Mouse (Mus musculus): ENCODE measurements at regions not wholly inside any gene's neighbourhood (a gene's known extent, or its start where the extent isn't known, plus 50 kb on each side); places are given as distances from the start of the nearest gene placed in this dataset.

GRCm38 (mm10) chr11:32908723-32909411 is 84.5 kb upstream of the Smim23 start:
- DNase-seq (ENCODE audit: extremely low spot score), result no peak

- DNase-seq (ENCODE audit: extremely low spot score), result no peak
Observed at GRCm38 (mm10) chr11:32907520-32908233, 83.3 kb upstream of the Smim23 start.

GRCm38 (mm10) chr11:32903970-32904369 is 79.6 kb upstream of the Smim23 start:
- no peak for DNase-seq (ENCODE audit: extremely low spot score)

DNA sequence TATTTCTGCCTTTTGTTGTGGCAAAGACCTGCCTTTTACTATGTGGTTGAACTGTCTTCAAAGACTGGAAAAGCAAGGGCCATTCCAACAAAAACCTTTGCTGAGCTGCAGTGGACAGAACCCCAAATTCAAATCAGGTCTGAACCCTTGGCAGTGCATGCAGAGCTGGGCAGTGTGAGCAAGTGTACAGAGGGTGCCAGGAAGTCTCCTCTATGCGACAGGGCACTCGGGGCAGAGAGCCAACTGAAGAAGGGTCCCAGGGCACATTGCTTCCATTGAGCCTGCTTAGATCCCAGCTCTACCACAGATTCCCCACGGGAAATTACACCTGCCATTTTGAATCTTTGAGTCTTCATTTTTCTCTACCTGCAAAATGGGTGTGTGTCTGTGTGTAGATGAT is 79.0 kb upstream of the Smim23 start:
- no peak for DNase-seq (ENCODE audit: extremely low spot score)

DNA sequence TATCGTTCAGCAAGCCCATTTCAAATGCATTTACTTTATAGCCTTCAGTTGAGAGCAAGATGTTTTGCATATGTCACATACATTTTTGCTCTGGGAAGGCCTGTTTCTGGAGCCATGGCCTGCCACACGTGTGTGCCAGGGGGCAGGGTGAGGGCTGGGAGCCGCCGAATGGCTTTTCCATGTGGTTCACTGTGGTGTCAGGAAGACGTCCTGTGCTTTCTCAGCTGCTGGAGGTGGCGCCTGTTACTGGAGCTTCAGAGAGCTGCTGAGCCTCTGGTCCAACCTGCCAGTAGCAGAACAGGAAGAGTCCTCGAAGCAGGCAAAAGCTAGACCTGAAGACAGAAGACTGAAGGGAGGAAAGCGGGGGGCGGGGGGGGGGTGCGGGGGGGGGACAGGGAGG is 78.5 kb upstream of the Smim23 start:
- DNase-seq (ENCODE audit: extremely low spot score), result no peak

DNA sequence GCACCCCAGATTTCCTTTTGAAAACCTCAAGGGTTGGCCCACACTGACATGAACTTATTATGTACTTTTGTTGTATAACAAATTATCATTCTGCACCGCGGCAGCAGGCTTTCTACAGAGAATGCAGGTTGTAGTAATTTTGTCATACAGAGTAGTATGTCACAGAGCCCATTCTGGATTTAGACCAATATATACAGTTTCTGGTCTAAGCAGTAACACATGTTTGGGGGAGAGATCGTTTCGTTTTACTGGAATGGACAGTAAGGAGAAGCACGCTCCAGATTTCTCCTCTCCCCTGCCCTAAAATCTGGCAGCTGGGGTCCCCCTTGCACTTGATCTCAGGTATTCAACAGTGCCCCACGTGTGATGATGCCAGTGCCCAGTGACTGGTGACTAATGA is 76.0 kb upstream of the Smim23 start:
- no peak for DNase-seq (ENCODE audit: extremely low spot score)

- no peak for DNase-seq (ENCODE audit: extremely low spot score)
Observed at GRCm38 (mm10) chr11:32899604-32900216, 75.3 kb upstream of the Smim23 start.

DNA sequence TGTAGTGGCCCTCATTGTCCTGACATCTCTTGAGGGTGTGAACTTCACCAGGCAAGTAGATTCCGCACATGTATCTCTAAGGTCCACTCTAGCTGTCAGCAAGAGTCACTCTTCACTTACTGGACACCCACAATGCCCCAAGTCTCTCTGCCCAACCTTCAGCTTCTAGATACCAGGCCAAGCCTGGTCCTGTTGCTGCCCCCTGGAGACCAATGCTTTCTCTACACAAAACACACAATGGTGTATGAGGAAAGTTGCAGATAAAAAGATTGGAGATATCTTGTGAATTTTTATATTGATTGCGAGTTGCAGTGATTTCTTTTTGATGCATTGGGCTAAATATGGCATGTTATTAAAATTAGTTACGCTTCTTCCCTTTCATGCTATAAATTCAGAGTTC is 71.0 kb upstream of the Smim23 start:
- no peak for DNase-seq (ENCODE audit: extremely low spot score)

DNA sequence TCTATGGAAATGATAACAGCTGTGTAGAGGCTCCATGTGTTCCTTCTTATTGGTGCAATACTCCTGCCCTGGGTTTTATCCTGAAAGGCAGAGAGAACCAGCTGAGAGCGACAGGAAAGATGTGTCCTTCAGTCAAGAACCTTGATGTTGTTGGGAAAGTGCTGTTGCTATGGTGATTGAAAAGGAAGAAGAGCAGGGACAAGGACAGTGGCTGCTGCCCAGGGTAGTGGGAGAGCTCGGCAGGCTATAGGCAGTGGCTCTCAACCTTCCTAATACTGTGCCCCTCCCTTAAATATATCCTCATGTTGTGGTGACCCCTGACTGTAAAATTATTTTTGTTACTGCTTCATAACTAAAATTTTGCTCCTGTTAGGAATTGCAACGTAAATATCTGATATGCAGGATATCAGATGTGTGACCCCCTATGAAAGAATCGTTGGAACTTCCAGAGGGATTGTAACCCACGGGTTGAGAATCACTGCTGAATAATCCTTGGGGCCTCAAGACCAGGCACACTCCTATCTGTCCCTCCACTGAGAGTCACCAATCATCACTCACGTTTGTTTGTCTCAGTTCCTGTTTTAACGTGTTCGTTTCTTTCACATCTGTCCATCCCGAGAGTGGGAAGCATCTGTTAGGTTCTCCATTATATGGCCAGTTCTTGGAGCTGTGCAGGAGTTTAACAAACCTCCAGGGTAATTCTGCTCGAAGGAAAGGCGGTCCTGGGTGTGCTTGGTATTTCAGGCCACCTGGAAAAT is 68.9 kb upstream of the Smim23 start:
- DNase-seq (ENCODE audit: extremely low spot score), result no peak

GRCm38 (mm10) chr11:32892496-32892895 is 68.1 kb upstream of the Smim23 start:
- DNase-seq (ENCODE audit: extremely low spot score), result no peak

GRCm38 (mm10) chr11:32889248-32889647 is 64.8 kb upstream of the Smim23 start:
- DNase-seq (ENCODE audit: extremely low spot score), result no peak

- no peak for DNase-seq (ENCODE audit: extremely low spot score)
Observed at GRCm38 (mm10) chr11:32884744-32885143, 60.3 kb upstream of the Smim23 start.

- DNase-seq (ENCODE audit: extremely low spot score), result no peak
Observed at GRCm38 (mm10) chr11:32883062-32883852, 58.9 kb upstream of the Smim23 start.

DNA sequence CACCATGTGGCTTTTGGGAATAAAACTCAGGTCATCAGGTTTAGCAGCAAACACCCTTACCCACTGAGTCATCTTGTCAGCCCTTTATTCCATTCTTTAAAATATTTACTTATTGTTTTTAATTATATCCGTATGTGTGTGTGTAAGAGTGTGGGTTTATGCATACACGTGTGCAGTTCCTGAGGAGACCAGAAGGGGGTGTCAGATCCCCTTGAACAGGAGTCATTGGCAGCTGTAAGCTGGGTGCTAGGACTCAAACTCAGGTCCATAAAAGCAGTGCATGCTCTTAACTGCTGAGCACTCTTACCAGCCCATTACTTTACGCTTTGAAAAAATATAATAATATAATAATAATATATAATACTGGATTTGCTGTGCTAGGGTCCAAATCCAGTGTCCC is 54.6 kb upstream of the Smim23 start:
- DNase-seq (ENCODE audit: extremely low spot score), result no peak
